Mouse (Mus musculus) forebrain, postnatal 0 days (tissue): ENCODE data around the gene Nagpa. TPM values are rescaled to one million over a fixed set of nuclear protein-coding genes. Genes with fewer than 3 reads are reported as not detected.

Experiments
- ATAC-seq: fragments of 200-750 bp; cut with Nextera tagmentation; 2 replicates; pipeline ENCODE4 v1.8.0; 2017; ENCODE audit warnings: mild to moderate bottlenecking, moderate library complexity
- DNase-seq: peaks from one replicate; pipeline ENCODE4 v3.0.0-alpha.2; 2015
- H3K27ac ChIP-seq: fragments of 300-500 bp; sonication (generic); 2 replicates; pipeline ENCODE4 v1.5.1; 2014; ENCODE audit warnings: low read depth, mild to moderate bottlenecking, antibody characterized with exemption, low read length, moderate library complexity, mixed read lengths
- H3K27me3 ChIP-seq: fragments of 300-500 bp; sonication (generic); 2 replicates; pipeline ENCODE4 v1.6.1; 2014; ENCODE audit warnings: mild to moderate bottlenecking, low read length, mixed read lengths; ENCODE audit not compliant: insufficient read depth
- H3K36me3 ChIP-seq: fragments of 300-500 bp; sonication (generic); 2 replicates; pipeline ENCODE4 v1.6.1; 2014; ENCODE audit warnings: mild to moderate bottlenecking, moderate library complexity; ENCODE audit not compliant: insufficient read depth
- H3K4me1 ChIP-seq: fragments of 300-500 bp; sonication (generic); 2 replicates; pipeline ENCODE4 v1.6.1; 2014; ENCODE audit warnings: antibody characterized with exemption; ENCODE audit not compliant: insufficient read depth
- H3K4me2 ChIP-seq: fragments of 300-500 bp; sonication (generic); 2 replicates; pipeline ENCODE4 v1.6.1; 2014; ENCODE audit warnings: low read depth, mild to moderate bottlenecking, moderate library complexity
- H3K4me3 ChIP-seq: fragments of 300-500 bp; sonication (generic); 2 replicates; pipeline ENCODE4 v1.5.1; 2014; ENCODE audit warnings: low read depth, low read length, mixed read lengths
- H3K9ac ChIP-seq: fragments of 300-500 bp; sonication (generic); 2 replicates; pipeline ENCODE4 v1.6.1; 2014; ENCODE audit warnings: mild to moderate bottlenecking
- H3K9me3 ChIP-seq: fragments of 300-500 bp; sonication (generic); 2 replicates; pipeline ENCODE4 v1.6.1; 2016; ENCODE audit warnings: low read length
- CTCF ChIP-seq: sonication (generic); IDR thresholded peaks from 2 replicates; pipeline ENCODE4 v1.5.1; 2016; ENCODE audit warnings: antibody characterized with exemption, control low read depth, low read depth
- WGBS: fragments of 180-500 bp; shearing (Covaris S2); extraction: QIAGEN DNeasy Blood & Tissue Kit; methylation state at CpG from one replicate; pipeline ENCODE4 v1.1.7; 2014; 5-methylcytosine and 5-hydroxymethylcytosine counted together
- polyA plus RNA-seq: library from polyadenylated mRNA; unstranded; fragments of >200 nt; fragmentation: Nextera tagmentation; extraction: Ambion mirVana; gene quantifications from 2 replicates; pipeline ENCODE4 v1.2.1, GENCODE M21; 2015
- total RNA-seq: library from RNA; depleted of rRNA; stranded (reverse); fragments of >200 nt; gene quantifications from 2 replicates; pipeline ENCODE4 v1.2.3, GENCODE M21; 2014

Nagpa gene
- total and polyA plus RNA-seq, 2 experiments from 2014 or later, result 8.8 to 8.9 TPM

GRCm38 (mm10) chr16:5217341-5218133, 13.7 kb upstream of the Nagpa start:
- no peak for TF ChIP-seq CTCF
- no peak for DNase-seq
- WGBS, result 66% methylated on average over 5 of the region's 5 CpGs

GRCm38 (mm10) chr16:5216686-5217085, 12.9 kb upstream of the Nagpa start:
- WGBS, result 80% methylated on average over 6 of the region's 6 CpGs
- no peak for ATAC-seq
- no peaks in the 10 kb centered on the region; the same call in 1 of the 2 replicates for H3K27me3 ChIP-seq

More at GRCm38 (mm10) chr16:5217341-5218133, 13.7 kb upstream of the Nagpa start:
- Histone ChIP-seq H3K9me3 (no peaks in the 10 kb centered on the region), H3K27me3 (no peaks in the 10 kb centered on the region; the same call in 1 of the 2 replicates), H3K4me1 (no peaks in the 10 kb centered on the region), H3K36me3 (no peaks in the 10 kb centered on the region), H3K4me2 (no peak overlapping the region), H3K9ac (no peak overlapping the region), H3K4me3 (no peak overlapping the region), H3K27ac (no peak overlapping the region)
- no peak for ATAC-seq

GRCm38 (mm10) chr16:5214126-5214525, 10.3 kb upstream of the Nagpa start:
- Histone ChIP-seq H3K4me1 (no peaks in the 10 kb centered on the region), H3K9me3 (no peaks in the 10 kb centered on the region), H3K4me2 (no peak overlapping the region), H3K27ac (no peak overlapping the region), H3K27me3 (no peaks in the 10 kb centered on the region), H3K4me3 (no peak overlapping the region), H3K9ac (no peak overlapping the region), H3K36me3 (no peaks in the 10 kb centered on the region)
- WGBS, result 96% methylated on average over 2 of the region's 2 CpGs
- DNase-seq, result no peak
- no peak for TF ChIP-seq CTCF
- no peak for ATAC-seq

More at GRCm38 (mm10) chr16:5216686-5217085, 12.9 kb upstream of the Nagpa start:
- H3K4me2 ChIP-seq, result no peak overlapping the region
- H3K36me3 ChIP-seq, result no peaks in the 10 kb centered on the region
- H3K4me1 ChIP-seq, result no peaks in the 10 kb centered on the region
- TF ChIP-seq CTCF, result no peak
- no peak overlapping the region for H3K9ac ChIP-seq
- H3K9me3 ChIP-seq, result no peaks in the 10 kb centered on the region
- H3K27ac ChIP-seq, result no peak overlapping the region
- no peak for DNase-seq
- H3K4me3 ChIP-seq, result no peak overlapping the region

GRCm38 (mm10) chr16:5212150-5212549, 8.3 kb upstream of the Nagpa start:
- Histone ChIP-seq H3K36me3 (no peaks in the 10 kb centered on the region), H3K9ac (no peak overlapping the region), H3K4me1 (no peaks in the 10 kb centered on the region), H3K4me2 (no peak overlapping the region), H3K9me3 (no peaks in the 10 kb centered on the region), H3K4me3 (no peak overlapping the region), H3K27me3 (no peaks in the 10 kb centered on the region), H3K27ac (no peak overlapping the region)
- 82% methylated on average over 3 of the region's 3 CpGs for WGBS
- DNase-seq (no peak), ATAC-seq (no peak)
- TF ChIP-seq CTCF, result no peak

GRCm38 (mm10) chr16:5210365-5210764, 6.6 kb upstream of the Nagpa start:
- ATAC-seq (no peak), DNase-seq (no peak)
- Histone ChIP-seq H3K27me3 (no peaks in the 10 kb centered on the region), H3K27ac (no peak overlapping the region), H3K36me3 (no peaks in the 10 kb centered on the region), H3K9me3 (no peaks in the 10 kb centered on the region), H3K9ac (no peak overlapping the region), H3K4me3 (no peak overlapping the region), H3K4me2 (no peak overlapping the region), H3K4me1 (no peaks in the 10 kb centered on the region)
- no peak for TF ChIP-seq CTCF
- WGBS, result 73% methylated on average over 2 of the region's 2 CpGs

- H3K27me3 ChIP-seq, result no peaks in the 10 kb centered on the region
- no peak for TF ChIP-seq CTCF
- no peaks in the 10 kb centered on the region for H3K36me3 ChIP-seq
- DNase-seq, result no peak
- H3K4me2 ChIP-seq, result no peak overlapping the region
- 73% methylated on average over 5 of the region's 5 CpGs for WGBS
- H3K9me3 ChIP-seq, result no peaks in the 10 kb centered on the region
- no peak overlapping the region for H3K9ac ChIP-seq
- H3K4me1 ChIP-seq, result peaks cover 6% of the 10 kb centered on the region; the same call in 1 of the 2 replicates
- no peak overlapping the region for H3K27ac ChIP-seq
- ATAC-seq, result no peak
- no peak overlapping the region for H3K4me3 ChIP-seq
Observed at GRCm38 (mm10) chr16:5206051-5206450, 2.2 kb upstream of the Nagpa start.

GRCm38 (mm10) chr16:5205431-5205970, 1.7 kb upstream of the Nagpa start:
- no peak overlapping the region for H3K4me3 ChIP-seq
- H3K9ac ChIP-seq, result no peak overlapping the region
- DNase-seq, result no peak
- no peak for ATAC-seq
- no peak for TF ChIP-seq CTCF
- H3K36me3 ChIP-seq, result no peaks in the 10 kb centered on the region
- H3K9me3 ChIP-seq, result no peaks in the 10 kb centered on the region
- H3K27me3 ChIP-seq, result no peaks in the 10 kb centered on the region
- no peak overlapping the region for H3K4me2 ChIP-seq
- WGBS, result 91% methylated on average over 5 of the region's 5 CpGs
- peaks cover 6% of the 10 kb centered on the region; the same call in 1 of the 2 replicates for H3K4me1 ChIP-seq
- H3K27ac ChIP-seq, result no peak overlapping the region
